Mouse (Mus musculus) forebrain, postnatal 0 days (tissue): ENCODE data around the gene Tmem136. TPM values are rescaled to one million over a fixed set of nuclear protein-coding genes. Genes with fewer than 3 reads are reported as not detected.

ENCODE experiments used
- ATAC-seq: fragments of 200-750 bp; cut with Nextera tagmentation; 2 replicates; pipeline ENCODE4 v1.8.0; 2017; ENCODE audit warnings: mild to moderate bottlenecking, moderate library complexity
- DNase-seq: peaks from one replicate; pipeline ENCODE4 v3.0.0-alpha.2; 2015
- H3K27ac ChIP-seq: fragments of 300-500 bp; sonication (generic); 2 replicates; pipeline ENCODE4 v1.5.1; 2014; ENCODE audit warnings: low read depth, mild to moderate bottlenecking, antibody characterized with exemption, low read length, moderate library complexity, mixed read lengths
- H3K27me3 ChIP-seq: fragments of 300-500 bp; sonication (generic); 2 replicates; pipeline ENCODE4 v1.6.1; 2014; ENCODE audit warnings: mild to moderate bottlenecking, low read length, mixed read lengths; ENCODE audit not compliant: insufficient read depth
- H3K36me3 ChIP-seq: fragments of 300-500 bp; sonication (generic); 2 replicates; pipeline ENCODE4 v1.6.1; 2014; ENCODE audit warnings: mild to moderate bottlenecking, moderate library complexity; ENCODE audit not compliant: insufficient read depth
- H3K4me1 ChIP-seq: fragments of 300-500 bp; sonication (generic); 2 replicates; pipeline ENCODE4 v1.6.1; 2014; ENCODE audit warnings: antibody characterized with exemption; ENCODE audit not compliant: insufficient read depth
- H3K4me2 ChIP-seq: fragments of 300-500 bp; sonication (generic); 2 replicates; pipeline ENCODE4 v1.6.1; 2014; ENCODE audit warnings: low read depth, mild to moderate bottlenecking, moderate library complexity
- H3K4me3 ChIP-seq: fragments of 300-500 bp; sonication (generic); 2 replicates; pipeline ENCODE4 v1.5.1; 2014; ENCODE audit warnings: low read depth, low read length, mixed read lengths
- H3K9ac ChIP-seq: fragments of 300-500 bp; sonication (generic); 2 replicates; pipeline ENCODE4 v1.6.1; 2014; ENCODE audit warnings: mild to moderate bottlenecking
- H3K9me3 ChIP-seq: fragments of 300-500 bp; sonication (generic); 2 replicates; pipeline ENCODE4 v1.6.1; 2016; ENCODE audit warnings: low read length
- CTCF ChIP-seq: sonication (generic); IDR thresholded peaks from 2 replicates; pipeline ENCODE4 v1.5.1; 2016; ENCODE audit warnings: antibody characterized with exemption, control low read depth, low read depth
- WGBS: fragments of 180-500 bp; shearing (Covaris S2); extraction: QIAGEN DNeasy Blood & Tissue Kit; methylation state at CpG from one replicate; pipeline ENCODE4 v1.1.7; 2014; 5-methylcytosine and 5-hydroxymethylcytosine counted together
- polyA plus RNA-seq: library from polyadenylated mRNA; unstranded; fragments of >200 nt; fragmentation: Nextera tagmentation; extraction: Ambion mirVana; gene quantifications from 2 replicates; pipeline ENCODE4 v1.2.1, GENCODE M21; 2015
- total RNA-seq: library from RNA; depleted of rRNA; stranded (reverse); fragments of >200 nt; gene quantifications from 2 replicates; pipeline ENCODE4 v1.2.3, GENCODE M21; 2014

Tmem136 gene
- total and polyA plus RNA-seq, 2 experiments from 2014 or later: 6.2 to 7.5 TPM

- no peak overlapping the region for H3K27ac ChIP-seq
- no peaks in the 10 kb centered on the region for H3K36me3 ChIP-seq
- H3K9ac ChIP-seq: no peak overlapping the region
- 94% methylated on average over 3 of the region's 3 CpGs for WGBS
- ATAC-seq: no peak
- DNase-seq: no peak
- no peak for TF ChIP-seq CTCF
- peaks cover 11% of the 10 kb centered on the region; the same call in 1 of the 2 replicates for H3K4me1 ChIP-seq
- H3K9me3 ChIP-seq: no peaks in the 10 kb centered on the region
- H3K27me3 ChIP-seq: no peaks in the 10 kb centered on the region
- H3K4me2 ChIP-seq: no peak overlapping the region
- no peak overlapping the region for H3K4me3 ChIP-seq
These were observed 18.4 kb downstream of the Tmem136 start for GRCm38 (mm10) chr9:43097801-43098557.

- no peaks in the 10 kb centered on the region for H3K9me3 ChIP-seq
- no peak for ATAC-seq
- DNase-seq: no peak
- no peaks in the 10 kb centered on the region for H3K4me1 ChIP-seq
- no peak overlapping the region for H3K27ac ChIP-seq
- no peaks in the 10 kb centered on the region for H3K27me3 ChIP-seq
- H3K4me2 ChIP-seq: no peak overlapping the region
- no peak overlapping the region for H3K9ac ChIP-seq
- H3K4me3 ChIP-seq: no peak overlapping the region
- TF ChIP-seq CTCF: no peak
- no peaks in the 10 kb centered on the region for H3K36me3 ChIP-seq
These were observed 20.0 kb downstream of the Tmem136 start for GRCm38 (mm10) chr9:43096337-43096736.

- Histone ChIP-seq H3K9ac (no peak overlapping the region), H3K27me3 (no peaks in the 10 kb centered on the region), H3K9me3 (no peaks in the 10 kb centered on the region), H3K4me2 (no peak overlapping the region), H3K27ac (no peak overlapping the region), H3K36me3 (no peaks in the 10 kb centered on the region), H3K4me1 (no peaks in the 10 kb centered on the region), H3K4me3 (no peak overlapping the region)
- DNase-seq (no peak), ATAC-seq (no peak)
- 90% methylated on average over 4 of the region's 4 CpGs for WGBS
- no peak for TF ChIP-seq CTCF
These were observed 21.5 kb downstream of the Tmem136 start for GRCm38 (mm10) chr9:43094828-43095227.

- ATAC-seq: no peak
- Histone ChIP-seq H3K9me3 (no peaks in the 10 kb centered on the region), H3K4me2 (no peak overlapping the region), H3K27me3 (no peaks in the 10 kb centered on the region), H3K4me3 (no peak overlapping the region), H3K9ac (no peak overlapping the region), H3K4me1 (no peaks in the 10 kb centered on the region), H3K36me3 (no peaks in the 10 kb centered on the region), H3K27ac (no peak overlapping the region)
- no peak for TF ChIP-seq CTCF
- WGBS: 71% methylated on average over 3 of the region's 3 CpGs
- peak; percentile 65 for DNase-seq
These were observed 22.6 kb downstream of the Tmem136 start for GRCm38 (mm10) chr9:43093803-43094202.

GRCm38 (mm10) chr9:43085686-43086285, 30.6 kb downstream of the Tmem136 start:
- no peak overlapping the region for H3K27ac ChIP-seq
- DNase-seq (no peak), ATAC-seq (no peak)
- H3K4me2 ChIP-seq: no peak overlapping the region
- no peaks in the 10 kb centered on the region for H3K27me3 ChIP-seq
- H3K9me3 ChIP-seq: no peaks in the 10 kb centered on the region
- no peak overlapping the region for H3K9ac ChIP-seq
- 94% methylated on average over 1 of the region's 1 CpGs for WGBS
- no peaks in the 10 kb centered on the region for H3K4me1 ChIP-seq
- no peak for TF ChIP-seq CTCF
- no peak overlapping the region for H3K4me3 ChIP-seq
- H3K36me3 ChIP-seq: no peaks in the 10 kb centered on the region

- no peak overlapping the region for H3K4me3 ChIP-seq
- H3K4me1 ChIP-seq: no peaks in the 10 kb centered on the region
- ATAC-seq (no peak), DNase-seq (no peak)
- H3K36me3 ChIP-seq: no peaks in the 10 kb centered on the region
- no peak overlapping the region for H3K27ac ChIP-seq
- no peak overlapping the region for H3K4me2 ChIP-seq
- no peaks in the 10 kb centered on the region for H3K9me3 ChIP-seq
- H3K9ac ChIP-seq: no peak overlapping the region
- H3K27me3 ChIP-seq: no peaks in the 10 kb centered on the region
- 77% methylated on average over 7 of the region's 7 CpGs for WGBS
- TF ChIP-seq CTCF: no peak
These were observed 31.6 kb downstream of the Tmem136 start for GRCm38 (mm10) chr9:43084496-43085362.
